Mouse (Mus musculus): ENCODE results near the gene Shisal1. TPM values are rescaled to one million over a fixed set of nuclear protein-coding genes. Genes with fewer than 3 reads are reported as not detected.

Shisal1 gene
- polyA plus RNA-seq, 1 experiment from 2014 or later: 8.7 TPM

DNA sequence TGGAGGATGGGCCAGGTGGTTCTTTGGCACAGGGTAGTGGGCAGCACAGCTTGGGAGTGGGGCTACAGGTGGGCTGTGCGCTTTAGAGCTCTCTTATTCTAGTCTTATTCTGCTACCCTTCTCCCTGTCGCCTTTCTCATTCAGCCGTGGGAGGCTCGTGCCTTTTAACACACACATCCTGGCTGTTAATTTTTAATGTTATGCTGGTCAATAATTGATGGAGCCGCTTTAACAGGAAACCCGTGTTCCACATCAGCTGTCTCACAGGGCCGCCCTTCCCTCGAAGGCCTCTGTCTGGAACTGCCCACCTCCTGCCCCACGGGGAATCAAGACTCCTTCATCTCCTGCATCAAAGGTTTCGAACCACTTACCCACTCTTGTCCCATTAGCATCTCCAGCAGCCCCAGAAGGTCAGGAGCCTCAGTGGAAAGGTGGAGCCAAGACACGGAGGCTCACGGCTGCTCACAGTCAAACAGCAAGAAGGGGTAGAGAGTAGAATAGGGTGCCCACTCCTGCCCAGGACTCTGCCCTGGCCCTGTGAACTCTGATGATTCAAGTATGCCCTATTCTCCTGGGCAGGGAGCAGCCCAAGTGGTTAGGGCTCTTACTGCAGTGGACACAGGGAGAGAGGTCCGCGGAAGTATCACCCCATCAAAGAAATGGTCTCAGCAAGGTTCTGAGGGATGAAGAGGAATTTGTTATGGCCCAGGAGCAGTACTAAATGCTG, 51.4 kb downstream of the Shisal1 start:
- no peak overlapping the region for H3K4me3 ChIP-seq (replicated peaks)

DNA sequence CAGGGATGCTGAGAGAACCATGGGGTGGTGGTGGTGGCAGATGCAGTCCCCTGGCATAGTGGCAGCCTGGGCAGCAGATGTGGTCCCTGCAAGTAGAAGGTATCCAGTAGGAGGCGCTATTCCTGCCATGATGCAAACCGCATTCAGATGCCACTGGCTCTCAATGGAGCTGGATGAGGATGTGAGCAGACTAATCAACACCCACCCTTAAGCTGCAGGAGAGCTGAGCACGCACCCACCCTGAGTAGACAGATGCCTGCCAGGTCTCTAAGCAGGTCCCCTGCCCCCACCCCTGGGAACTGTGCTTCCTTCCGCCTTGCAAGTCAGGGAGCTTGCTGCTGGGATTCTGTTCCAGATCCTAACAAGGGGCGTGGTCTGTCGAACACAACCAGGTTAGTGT, 53.6 kb downstream of the Shisal1 start:
- no peaks in the 10 kb centered on the region for H3K36me3 ChIP-seq (replicated peaks)
- H3K4me1 ChIP-seq: peaks cover 14% of the 10 kb centered on the region
- H3K27me3 ChIP-seq: no peaks in the 10 kb centered on the region
- ATAC-seq (ENCODE audit: low FRiP score): no peak
- H3K4me3 ChIP-seq (replicated peaks): no peak overlapping the region
- no peak overlapping the region for H3K4me2 ChIP-seq
- H3K9me3 ChIP-seq: no peaks in the 10 kb centered on the region
- WGBS: 48% methylated on average over 6 of the region's 6 CpGs
- H3K9ac ChIP-seq: no peak overlapping the region
- peak overlapping the region; percentile 57 for H3K27ac ChIP-seq

More for the DNA sequence above, 51.4 kb downstream of the Shisal1 start:
- 84% methylated on average over 14 of the region's 14 CpGs for WGBS
- Histone ChIP-seq H3K4me1 (peaks cover 22% of the 10 kb centered on the region), H3K9me3 (no peaks in the 10 kb centered on the region), H3K27me3 (peaks cover 5% of the 10 kb centered on the region; the same call in 1 of the 2 replicates), H3K36me3 (replicated peaks) (no peaks in the 10 kb centered on the region), H3K27ac (no peak overlapping the region), H3K4me2 (no peak overlapping the region), H3K9ac (no peak overlapping the region)
- no peak for ATAC-seq (ENCODE audit: low FRiP score)

DNA sequence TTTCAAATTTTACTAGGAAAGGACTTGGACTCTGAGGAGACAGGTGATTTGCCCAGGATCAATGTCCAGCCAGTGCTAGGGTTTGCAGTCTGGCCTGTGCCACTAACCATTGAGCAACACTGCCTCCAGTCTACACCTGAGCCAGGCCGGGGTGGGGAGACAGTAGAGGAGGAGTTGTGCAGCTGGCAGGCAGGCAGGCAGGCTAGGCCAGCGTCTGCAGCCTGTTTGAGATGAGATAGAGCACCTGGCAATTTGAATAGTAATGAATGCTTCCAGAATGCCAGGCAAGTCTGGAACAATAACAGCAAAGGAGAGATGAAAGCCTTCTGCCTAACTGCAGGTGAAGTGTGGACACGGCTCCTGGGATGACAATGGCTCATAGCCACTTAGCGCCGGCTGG, 54.1 kb downstream of the Shisal1 start:
- 75% methylated on average over 5 of the region's 5 CpGs for WGBS

GRCm38 (mm10) chr15:84392131-84392530, 54.8 kb downstream of the Shisal1 start:
- Histone ChIP-seq H3K4me3 (replicated peaks) (no peak overlapping the region), H3K9ac (no peak overlapping the region), H3K4me1 (peaks cover 9% of the 10 kb centered on the region), H3K27ac (no peak overlapping the region), H3K36me3 (replicated peaks) (no peaks in the 10 kb centered on the region), H3K9me3 (peaks cover 12% of the 10 kb centered on the region; the same call in 1 of the 2 replicates), H3K4me2 (no peak overlapping the region), H3K27me3 (no peaks in the 10 kb centered on the region)
- ATAC-seq (ENCODE audit: low FRiP score): no peak
- WGBS: 94% methylated on average over 4 of the region's 4 CpGs

More for the DNA sequence above, 54.1 kb downstream of the Shisal1 start:
- ATAC-seq (ENCODE audit: low FRiP score): no peak
- Histone ChIP-seq H3K4me1 (peaks cover 12% of the 10 kb centered on the region), H3K4me2 (no peak overlapping the region), H3K36me3 (replicated peaks) (no peaks in the 10 kb centered on the region), H3K27ac (peak overlapping the region; percentile 57; the same call in 1 of the 2 replicates), H3K4me3 (replicated peaks) (no peak overlapping the region), H3K27me3 (no peaks in the 10 kb centered on the region), H3K9me3 (0 out of 2 replicates have a peak, but pooled peaks cover 4% of the 10 kb centered on the region), H3K9ac (no peak overlapping the region)

DNA sequence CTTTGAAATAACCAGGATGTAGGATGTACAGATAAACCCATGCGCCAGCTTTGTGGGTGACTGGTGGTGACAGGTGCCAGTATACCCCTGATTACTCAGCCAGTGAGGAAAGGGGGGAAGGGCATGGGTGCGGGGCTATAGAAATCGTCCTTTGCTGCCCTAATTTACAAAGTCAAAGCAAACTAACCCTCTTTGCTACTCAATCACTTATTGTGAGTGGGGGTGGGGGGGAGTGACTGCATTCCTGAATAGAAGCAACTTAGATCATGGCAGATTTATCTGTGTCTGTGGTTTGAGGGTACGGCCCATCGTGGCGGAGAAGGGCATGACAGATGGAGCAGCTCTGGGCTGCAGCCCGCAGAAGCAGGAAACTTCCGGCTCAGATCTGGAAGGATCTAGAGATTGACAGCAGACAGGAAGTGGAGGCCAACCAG, 58.2 kb downstream of the Shisal1 start:
- H3K4me1 ChIP-seq: peaks cover 7% of the 10 kb centered on the region
- WGBS: 95% methylated on average over 8 of the region's 8 CpGs
- no peaks in the 10 kb centered on the region for H3K36me3 ChIP-seq (replicated peaks)
- no peak overlapping the region for H3K27ac ChIP-seq
- no peak for ATAC-seq (ENCODE audit: low FRiP score)
- H3K9ac ChIP-seq: no peak overlapping the region
- no peak overlapping the region for H3K4me2 ChIP-seq
- H3K9me3 ChIP-seq: peaks cover 18% of the 10 kb centered on the region; the same call in 1 of the 2 replicates
- no peak overlapping the region for H3K4me3 ChIP-seq (replicated peaks)
- no peaks in the 10 kb centered on the region for H3K27me3 ChIP-seq

DNA sequence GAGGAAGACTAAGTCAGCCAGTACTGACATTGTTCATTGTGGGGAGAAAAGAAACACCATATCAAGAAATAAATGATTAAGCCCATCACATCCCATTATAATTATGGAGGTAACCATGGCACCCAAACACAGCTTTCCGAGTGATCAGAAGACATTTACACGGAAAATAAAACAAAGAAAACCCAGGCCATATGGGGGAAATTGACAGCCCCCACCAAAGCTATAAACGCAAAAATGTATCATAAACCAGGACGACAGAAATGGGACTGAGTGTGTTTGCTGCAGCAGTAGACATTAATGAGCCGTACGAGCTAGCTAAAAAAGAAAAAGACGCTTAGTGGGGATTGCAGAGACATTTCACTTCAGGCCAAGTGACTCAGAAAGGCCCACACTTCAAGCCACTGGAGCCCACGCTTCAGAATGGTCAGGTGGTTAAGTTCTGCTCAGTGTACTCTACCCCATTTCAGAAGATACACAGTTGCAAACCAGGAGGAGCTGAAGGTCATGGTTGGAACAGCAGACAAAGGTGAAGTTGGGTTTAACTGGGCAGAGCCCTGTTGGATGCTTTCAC, 60.8 kb downstream of the Shisal1 start:
- no peak for ATAC-seq (ENCODE audit: low FRiP score)

DNA sequence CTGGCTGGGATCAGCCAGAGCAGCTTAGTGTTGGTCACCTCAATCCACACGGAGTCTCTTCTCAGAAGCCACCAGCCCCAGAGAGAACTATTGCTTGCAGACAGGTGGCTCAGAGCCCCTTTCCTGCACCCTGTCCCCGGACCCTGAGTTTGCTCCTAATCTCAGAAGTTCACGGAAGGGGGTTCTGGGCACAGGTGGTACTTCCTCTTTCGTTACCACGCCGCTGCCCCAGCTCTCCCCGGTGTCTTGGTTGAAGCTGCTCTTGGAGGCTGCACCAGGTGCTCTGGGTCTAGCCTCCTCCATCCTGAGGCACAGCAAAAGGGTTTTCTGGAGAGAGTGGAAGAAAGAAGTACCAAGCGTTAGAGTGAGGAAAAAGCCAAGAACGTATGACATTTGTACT, 62.8 kb downstream of the Shisal1 start:
- H3K27me3 ChIP-seq: no peaks in the 10 kb centered on the region
- no peak overlapping the region for H3K4me2 ChIP-seq
- no peaks in the 10 kb centered on the region for H3K36me3 ChIP-seq (replicated peaks)
- H3K4me3 ChIP-seq (replicated peaks): no peak overlapping the region
- H3K4me1 ChIP-seq: no peaks in the 10 kb centered on the region
- WGBS: 90% methylated on average over 9 of the region's 9 CpGs
- peaks cover 18% of the 10 kb centered on the region; the same call in 1 of the 2 replicates for H3K9me3 ChIP-seq
- ATAC-seq (ENCODE audit: low FRiP score): no peak
- no peak overlapping the region for H3K9ac ChIP-seq
- H3K27ac ChIP-seq: no peak overlapping the region

More for the DNA sequence above, 60.8 kb downstream of the Shisal1 start:
- WGBS: 92% methylated on average over 8 of the region's 8 CpGs
- no peaks in the 10 kb centered on the region for H3K36me3 ChIP-seq (replicated peaks)
- H3K4me3 ChIP-seq (replicated peaks): no peak overlapping the region
- H3K27me3 ChIP-seq: no peaks in the 10 kb centered on the region
- peaks cover 18% of the 10 kb centered on the region; the same call in 1 of the 2 replicates for H3K9me3 ChIP-seq
- no peaks in the 10 kb centered on the region for H3K4me1 ChIP-seq
- H3K27ac ChIP-seq: no peak overlapping the region
- no peak overlapping the region for H3K9ac ChIP-seq
- no peak overlapping the region for H3K4me2 ChIP-seq

DNA sequence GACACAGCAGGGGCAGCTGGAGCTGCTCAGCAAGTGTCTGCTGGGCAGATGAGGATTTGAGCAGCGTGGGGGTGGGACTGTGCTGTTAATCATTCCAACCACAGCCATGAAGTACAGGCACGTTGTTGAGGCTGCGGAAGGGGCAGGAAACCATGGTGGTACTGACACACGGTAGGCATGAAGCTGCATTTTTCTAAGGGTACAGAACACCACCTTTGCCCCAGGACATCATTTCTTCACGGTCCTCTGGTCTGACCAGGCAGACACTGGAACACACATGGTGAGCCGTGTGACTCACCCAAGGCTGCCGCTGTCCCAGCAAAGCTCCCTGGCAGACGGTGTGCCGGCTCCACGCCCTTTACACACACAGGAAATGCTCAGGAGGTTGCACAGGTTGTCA, 66.7 kb downstream of the Shisal1 start:
- Histone ChIP-seq H3K9me3 (peaks cover 5% of the 10 kb centered on the region), H3K27ac (no peak overlapping the region), H3K27me3 (no peaks in the 10 kb centered on the region; the same call in 1 of the 2 replicates), H3K36me3 (replicated peaks) (peaks cover 3% of the 10 kb centered on the region; the same call in 1 of the 2 replicates), H3K4me1 (no peaks in the 10 kb centered on the region), H3K4me3 (replicated peaks) (no peak overlapping the region), H3K4me2 (no peak overlapping the region), H3K9ac (no peak overlapping the region)
- no peak for ATAC-seq (ENCODE audit: low FRiP score)
- WGBS: 79% methylated on average over 10 of the region's 10 CpGs

- H3K4me3 ChIP-seq (replicated peaks): no peak overlapping the region
- H3K9ac ChIP-seq: no peak overlapping the region
- no peak overlapping the region for H3K27ac ChIP-seq
- 76% methylated on average over 9 of the region's 9 CpGs for WGBS
- peaks cover 6% of the 10 kb centered on the region; the same call in 1 of the 2 replicates for H3K36me3 ChIP-seq (replicated peaks)
- H3K27me3 ChIP-seq: no peaks in the 10 kb centered on the region; the same call in 1 of the 2 replicates
- no peak overlapping the region for H3K4me2 ChIP-seq
- H3K9me3 ChIP-seq: peaks cover 14% of the 10 kb centered on the region
- H3K4me1 ChIP-seq: no peaks in the 10 kb centered on the region
- ATAC-seq (ENCODE audit: low FRiP score): no peak
Observed at GRCm38 (mm10) chr15:84378734-84379133, 68.2 kb downstream of the Shisal1 start.

- Histone ChIP-seq H3K9me3 (peaks cover 14% of the 10 kb centered on the region), H3K36me3 (replicated peaks) (peaks cover 6% of the 10 kb centered on the region; the same call in 1 of the 2 replicates), H3K9ac (no peak overlapping the region), H3K4me2 (no peak overlapping the region), H3K4me3 (replicated peaks) (no peak overlapping the region), H3K4me1 (no peaks in the 10 kb centered on the region), H3K27me3 (no peaks in the 10 kb centered on the region), H3K27ac (no peak overlapping the region)
- no peak for ATAC-seq (ENCODE audit: low FRiP score)
- WGBS: 74% methylated on average over 5 of the region's 5 CpGs
Observed at GRCm38 (mm10) chr15:84372801-84373200, 74.1 kb downstream of the Shisal1 start.

DNA sequence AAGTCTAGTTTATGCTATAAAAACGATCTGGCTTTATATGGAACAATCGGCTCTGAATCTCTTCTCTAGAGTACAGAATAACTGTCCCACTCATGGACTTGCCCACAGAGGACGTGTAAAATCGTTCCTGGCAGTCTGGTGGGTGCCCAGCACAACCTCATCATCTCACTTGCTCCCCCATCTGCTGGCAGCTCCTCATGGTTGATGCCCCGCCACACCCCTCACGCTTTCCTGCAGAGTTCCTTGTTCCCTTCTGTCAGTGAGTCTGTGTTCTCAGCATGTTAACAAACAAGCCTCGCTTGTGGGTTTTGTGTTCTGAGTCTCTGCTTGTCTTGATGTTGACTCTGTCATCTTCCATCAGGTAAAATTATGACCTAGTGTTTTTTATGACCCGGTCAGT, 79.5 kb downstream of the Shisal1 start:
- Histone ChIP-seq H3K36me3 (replicated peaks) (no peaks in the 10 kb centered on the region), H3K4me2 (no peak overlapping the region), H3K9me3 (no peaks in the 10 kb centered on the region), H3K4me3 (replicated peaks) (no peak overlapping the region), H3K9ac (no peak overlapping the region), H3K4me1 (peaks cover 4% of the 10 kb centered on the region; the same call in 1 of the 2 replicates), H3K27ac (no peak overlapping the region), H3K27me3 (no peaks in the 10 kb centered on the region)
- ATAC-seq (ENCODE audit: low FRiP score): no peak
- WGBS: 82% methylated on average over 8 of the region's 8 CpGs

DNA sequence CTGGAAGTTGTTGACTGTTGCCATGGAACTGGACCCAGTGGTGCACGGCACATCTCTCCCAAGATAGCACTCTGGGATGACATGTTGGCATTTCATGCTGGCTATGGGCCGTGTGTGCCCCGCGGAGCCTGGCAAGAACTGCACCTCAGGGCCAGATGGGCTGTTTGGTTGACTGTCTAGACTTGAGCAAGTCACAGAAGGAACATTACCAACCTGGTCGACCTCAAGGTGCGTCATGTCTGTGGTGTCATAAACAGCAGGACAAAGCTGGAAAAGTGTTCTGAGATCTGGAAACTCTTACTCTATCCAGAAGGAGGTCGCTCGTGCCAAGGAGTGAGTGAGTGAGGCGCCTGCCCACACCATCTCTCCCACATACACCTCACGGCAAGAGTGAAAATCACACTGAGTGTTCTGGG, 80.3 kb downstream of the Shisal1 start:
- no peak overlapping the region for H3K27ac ChIP-seq
- ATAC-seq (ENCODE audit: low FRiP score): no peak
- H3K27me3 ChIP-seq: no peaks in the 10 kb centered on the region
- no peak overlapping the region for H3K4me2 ChIP-seq
- H3K9ac ChIP-seq: no peak overlapping the region
- H3K36me3 ChIP-seq (replicated peaks): no peaks in the 10 kb centered on the region
- no peak overlapping the region for H3K4me3 ChIP-seq (replicated peaks)
- WGBS: 93% methylated on average over 10 of the region's 10 CpGs
- peaks cover 4% of the 10 kb centered on the region; the same call in 1 of the 2 replicates for H3K4me1 ChIP-seq
- no peaks in the 10 kb centered on the region for H3K9me3 ChIP-seq
